Mouse (Mus musculus) MEL-GATA-1-ER (cell line): Measurements from ENCODE around the gene Zc3hav1.
A peak's percentile ranks its signal among the peaks of the same experiment; 100 is the strongest.

Experiments
- DNase-seq: peaks from one replicate; pipeline ENCODE4 v3.0.0-alpha.2; 2012; ENCODE audit warnings: low read depth; ENCODE audit errors: extremely low read depth

Gene Zc3hav1

GRCm38 (mm10) chr6:38298246-38298635 lies 56.2 kb downstream of the Zc3hav1 start:
- peak; percentile 19 for DNase-seq

GRCm38 (mm10) chr6:38297580-38298245 lies 56.7 kb downstream of the Zc3hav1 start:
- DNase-seq: no peak

GRCm38 (mm10) chr6:38293708-38294107 lies 60.7 kb downstream of the Zc3hav1 start:
- DNase-seq: no peak

DNA sequence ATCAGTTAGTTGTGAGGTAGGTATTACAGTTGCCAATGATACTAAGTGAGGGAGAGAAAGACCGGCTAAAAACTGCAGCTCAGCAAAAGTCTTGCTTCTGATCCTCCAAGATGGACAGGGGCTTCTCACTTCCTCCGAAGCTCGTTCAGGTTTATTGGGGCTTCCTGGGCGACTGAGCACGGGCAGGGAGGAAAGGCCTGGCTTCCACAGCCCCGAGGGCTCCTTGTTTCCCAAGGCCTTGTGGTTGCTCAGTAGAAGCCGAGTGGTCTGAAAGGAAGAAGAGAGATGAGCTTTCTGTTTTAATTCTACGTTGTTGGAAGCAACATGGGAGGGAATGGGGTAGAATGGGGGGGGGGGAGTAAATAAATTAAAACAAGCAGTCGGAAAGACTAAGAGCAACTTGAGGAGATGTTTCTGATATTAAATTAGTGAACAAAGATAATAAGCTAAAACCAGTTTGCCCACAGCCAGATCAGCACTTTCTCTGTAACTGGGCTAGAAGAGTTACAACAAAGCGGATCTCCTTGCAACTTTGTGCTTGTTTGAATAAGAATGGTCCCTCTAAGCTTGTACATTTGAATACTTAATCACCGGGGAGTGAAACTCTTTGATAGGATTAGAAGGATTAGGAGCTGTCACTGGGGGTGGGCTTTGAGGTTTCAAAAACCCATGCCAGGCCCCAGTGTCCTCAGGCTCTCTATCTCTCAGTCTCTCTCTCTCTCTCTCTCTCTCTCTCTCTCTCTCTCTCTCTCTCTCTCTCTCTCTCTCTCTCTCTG lies 61.3 kb downstream of the Zc3hav1 start:
- DNase-seq: no peak

GRCm38 (mm10) chr6:38284422-38284821 lies 70.0 kb downstream of the Zc3hav1 start:
- DNase-seq: no peak

DNA sequence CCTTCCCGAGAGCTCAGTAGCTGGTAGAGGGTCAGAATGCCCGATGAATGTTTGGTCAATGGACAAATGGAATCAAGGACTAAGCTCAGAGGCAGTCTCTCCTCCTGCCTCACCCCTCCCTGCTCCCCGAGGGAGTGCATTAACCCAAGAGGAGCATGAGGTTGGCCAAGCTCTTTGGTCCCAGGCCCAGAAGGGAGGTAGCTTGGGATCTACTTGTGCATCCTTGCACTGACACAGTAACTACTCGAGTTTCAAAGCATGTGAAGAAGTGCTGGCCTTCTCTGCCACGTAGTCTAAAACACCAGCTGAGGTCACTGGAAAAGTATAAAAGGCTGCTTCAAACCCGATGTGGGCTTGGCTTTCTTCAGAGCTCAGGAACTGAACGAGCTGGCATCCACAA lies 89.9 kb downstream of the Zc3hav1 start:
- DNase-seq: no peak

DNA sequence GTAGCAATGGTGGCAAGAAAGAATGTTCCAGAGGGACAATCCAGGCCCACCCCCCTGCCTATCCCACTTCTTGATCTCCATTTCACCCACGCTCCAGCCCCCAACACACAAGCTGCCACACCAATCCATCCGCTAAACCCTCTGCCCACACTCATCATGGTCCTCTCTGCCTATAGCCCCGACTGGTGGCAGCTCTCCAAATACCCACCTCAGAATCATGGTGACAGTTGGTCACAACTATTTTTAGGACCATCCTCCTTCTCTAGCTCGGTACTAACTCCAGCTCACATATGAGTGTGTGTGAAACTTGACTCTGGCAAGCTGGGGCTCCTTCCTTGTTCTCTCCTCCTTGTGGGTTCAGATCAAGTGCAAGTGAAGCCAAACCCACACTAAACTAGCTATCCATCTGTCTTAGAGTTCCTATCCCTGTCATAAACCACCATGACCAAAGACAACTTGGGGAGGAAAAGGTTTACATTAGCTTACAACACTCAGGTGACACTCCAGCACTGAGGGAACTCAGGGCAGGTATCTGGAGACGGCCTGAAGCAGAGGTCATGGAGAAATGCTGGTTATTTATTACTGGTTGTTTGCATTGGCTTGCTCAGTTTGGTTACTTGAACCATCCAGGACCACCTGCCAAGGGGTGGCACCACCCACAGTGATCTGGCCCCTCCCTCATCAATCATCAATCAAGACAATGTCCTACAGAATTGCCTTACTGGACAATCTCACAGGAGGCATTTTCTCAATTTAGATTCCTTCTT lies 90.8 kb downstream of the Zc3hav1 start:
- DNase-seq: no peak

GRCm38 (mm10) chr6:38261877-38262276 lies 92.5 kb downstream of the Zc3hav1 start:
- DNase-seq: no peak

DNA sequence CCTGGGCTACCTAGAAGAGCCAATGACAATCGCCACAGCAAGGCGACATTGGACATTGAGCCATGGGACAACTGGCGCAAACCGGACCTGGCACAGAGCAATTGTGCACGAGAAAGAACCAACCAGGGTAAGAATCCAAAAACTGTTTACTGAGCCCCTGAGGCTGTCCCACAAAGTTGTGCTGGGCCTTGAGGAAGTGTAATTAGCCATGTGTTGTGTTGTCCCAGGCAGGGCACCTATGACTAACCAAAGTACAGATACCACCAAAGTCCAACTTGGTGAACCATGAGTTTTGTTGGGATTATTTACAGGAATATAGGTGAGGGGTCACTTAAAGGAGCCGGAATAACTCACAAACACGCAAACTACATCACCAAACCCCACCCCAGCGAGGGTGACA lies 96.9 kb downstream of the Zc3hav1 start:
- DNase-seq: no peak

DNA sequence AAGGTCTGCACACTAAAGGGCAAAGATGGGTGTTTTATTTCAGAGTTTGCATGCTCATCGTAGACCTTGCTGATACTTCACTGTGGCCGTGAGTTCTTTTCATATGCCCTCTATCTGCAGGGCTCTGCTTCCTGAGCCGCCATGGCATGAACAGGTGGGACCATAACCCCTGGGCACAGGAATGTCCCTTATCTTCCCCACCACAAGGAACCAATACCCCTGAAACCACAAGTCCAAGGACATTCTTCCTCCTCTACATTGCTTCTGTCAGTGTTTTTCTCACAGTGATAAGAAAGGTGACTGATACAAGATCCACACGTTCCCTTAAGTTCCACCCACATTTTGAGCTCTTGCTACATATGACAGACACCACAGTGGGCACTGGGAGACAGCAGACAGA lies 97.6 kb downstream of the Zc3hav1 start:
- peak; percentile 39 for DNase-seq

DNA sequence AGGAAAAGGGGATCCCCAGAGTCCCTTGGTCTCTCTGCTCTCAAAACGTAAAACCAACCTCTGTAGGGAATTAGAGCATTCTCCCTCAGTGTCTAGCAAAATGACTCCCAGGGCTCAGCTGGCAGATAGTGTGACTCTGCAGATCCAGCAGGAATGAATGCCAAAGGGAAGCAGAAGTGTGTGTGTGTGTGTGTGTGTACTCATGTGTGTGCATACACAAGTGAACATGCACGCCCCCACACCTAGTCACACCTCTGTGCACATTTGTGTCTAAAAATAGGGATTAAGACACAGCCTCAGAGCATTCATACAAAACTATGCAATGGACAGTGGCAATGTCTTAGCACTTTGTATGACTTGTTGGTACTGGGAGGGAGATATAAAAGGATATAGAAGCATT lies 98.6 kb downstream of the Zc3hav1 start:
- DNase-seq: no peak
